Mouse (Mus musculus) bone marrow macrophage, adult 2 months (primary cell): ENCODE measurements at regions not wholly inside any gene's neighbourhood (a gene's known extent, or its start where the extent isn't known, plus 50 kb on each side); places are given as distances from the start of the nearest gene placed in this dataset.

Experiments used
- CTCF ChIP-seq: IDR thresholded peaks from 2 replicates; pipeline ENCODE4 v1.5.1; 2012; ENCODE audit warnings: low read depth, mild to moderate bottlenecking, low read length, moderate library complexity
- POLR2A ChIP-seq: IDR thresholded peaks from 2 replicates; pipeline ENCODE4 v1.6.1; 2012; ENCODE audit warnings: mild to moderate bottlenecking, low read depth, low read length, borderline replicate concordance

DNA sequence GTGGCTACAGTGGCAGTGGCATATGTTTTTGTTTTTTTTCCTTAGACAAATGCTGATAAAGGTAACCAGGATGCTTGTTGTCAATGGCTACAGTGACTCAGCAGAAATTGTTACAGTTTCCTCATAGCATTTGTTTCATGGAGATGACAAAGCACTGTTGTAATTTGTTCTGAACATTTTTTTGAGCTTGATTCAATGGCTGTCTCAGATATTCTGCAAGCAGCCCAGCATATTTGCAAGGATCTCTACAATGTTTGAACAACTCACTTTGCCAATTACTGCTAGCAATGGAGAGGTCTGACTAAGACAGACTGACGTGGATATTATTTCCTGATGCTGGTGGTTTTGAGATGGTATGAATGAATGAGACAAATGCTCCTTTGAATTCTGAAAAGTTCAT lies 696.3 kb downstream of the Nr2f2 start:
- TF ChIP-seq CTCF (no peak), POLR2A (no peak)
